Mouse (Mus musculus): ENCODE data around the gene Stk11. TPM values are rescaled to one million over a fixed set of nuclear protein-coding genes. Genes with fewer than 3 reads are reported as not detected.

Stk11 gene
- total and polyA plus RNA-seq, 2 experiments from 2014 or later = 14.8 to 77.8 TPM

- Histone ChIP-seq H3K4me1 (ENCODE audit: insufficient read depth) (peaks cover 26% of the 10 kb centered on the region), H3K9ac (peak overlapping the region; percentile 100), H3K9me3 (ENCODE audit: low read length) (no peaks in the 10 kb centered on the region), H3K4me3 (ENCODE audit: low read depth, low read length) (peak overlapping the region; percentile 99), H3K4me2 (ENCODE audit: low read depth) (peak overlapping the region; percentile 57), H3K36me3 (ENCODE audit: insufficient read depth) (peaks cover 27% of the 10 kb centered on the region), H3K27ac (ENCODE audit: low read depth, low read length) (peak overlapping the region; percentile 100), H3K27me3 (ENCODE audit: insufficient read depth, low read length) (no peaks in the 10 kb centered on the region)
- WGBS = under 1% methylated on average over 55 of the region's 55 CpGs
- peak; percentile 91 for ATAC-seq
- peak; percentile 100 for DNase-seq
- no peak for TF ChIP-seq CTCF (IDR thresholded peaks at IDR 0.05; ENCODE audit: low read depth)
Measured at GRCm38 (mm10) chr10:80167460-80168037, 51.9 kb downstream of the Stk11 start.

GRCm38 (mm10) chr10:80168038-80168661 is 52.5 kb downstream of the Stk11 start:
- H3K36me3 ChIP-seq (ENCODE audit: insufficient read depth) = peaks cover 27% of the 10 kb centered on the region
- H3K27me3 ChIP-seq (ENCODE audit: insufficient read depth, low read length) = no peaks in the 10 kb centered on the region
- H3K4me1 ChIP-seq (ENCODE audit: insufficient read depth) = peaks cover 26% of the 10 kb centered on the region
- H3K9me3 ChIP-seq (ENCODE audit: low read length) = no peaks in the 10 kb centered on the region
- DNase-seq (peak; percentile 94), ATAC-seq (peak; percentile 32)
- peak overlapping the region; percentile 99 for H3K4me3 ChIP-seq (ENCODE audit: low read depth, low read length)
- TF ChIP-seq CTCF (IDR thresholded peaks at IDR 0.05; ENCODE audit: low read depth) = no peak
- under 1% methylated on average over 48 of the region's 48 CpGs for WGBS
- peak overlapping the region; percentile 100 for H3K9ac ChIP-seq
- peak overlapping the region; percentile 57 for H3K4me2 ChIP-seq (ENCODE audit: low read depth)
- peak overlapping the region; percentile 100 for H3K27ac ChIP-seq (ENCODE audit: low read depth, low read length)

GRCm38 (mm10) chr10:80169070-80169469 is 53.5 kb downstream of the Stk11 start:
- Histone ChIP-seq H3K27ac (ENCODE audit: low read depth, low read length) (no peak overlapping the region), H3K4me1 (ENCODE audit: insufficient read depth) (peaks cover 26% of the 10 kb centered on the region), H3K9ac (peak overlapping the region; percentile 100; the same call in 1 of the 2 replicates), H3K9me3 (ENCODE audit: low read length) (no peaks in the 10 kb centered on the region), H3K4me3 (ENCODE audit: low read depth, low read length) (peak overlapping the region; percentile 99; the same call in 1 of the 2 replicates), H3K4me2 (ENCODE audit: low read depth) (peak overlapping the region; percentile 57), H3K36me3 (ENCODE audit: insufficient read depth) (peaks cover 27% of the 10 kb centered on the region), H3K27me3 (ENCODE audit: insufficient read depth, low read length) (no peaks in the 10 kb centered on the region)
- TF ChIP-seq CTCF (IDR thresholded peaks at IDR 0.05; ENCODE audit: low read depth) = no peak
- DNase-seq = no peak
- WGBS = 44% methylated on average over 1 of the region's 1 CpGs
- no peak for ATAC-seq

- peaks cover 23% of the 10 kb centered on the region for H3K4me1 ChIP-seq (ENCODE audit: insufficient read depth)
- no peak overlapping the region for H3K4me2 ChIP-seq (ENCODE audit: low read depth)
- no peak overlapping the region for H3K9ac ChIP-seq
- no peak overlapping the region for H3K4me3 ChIP-seq (ENCODE audit: low read depth, low read length)
- H3K9me3 ChIP-seq (ENCODE audit: low read length) = no peaks in the 10 kb centered on the region
- no peak for TF ChIP-seq CTCF (IDR thresholded peaks at IDR 0.05; ENCODE audit: low read depth)
- no peak for DNase-seq
- WGBS = 89% methylated on average over 7 of the region's 7 CpGs
- H3K27me3 ChIP-seq (ENCODE audit: insufficient read depth, low read length) = no peaks in the 10 kb centered on the region
- ATAC-seq = no peak
- peaks cover 27% of the 10 kb centered on the region for H3K36me3 ChIP-seq (ENCODE audit: insufficient read depth)
- no peak overlapping the region for H3K27ac ChIP-seq (ENCODE audit: low read depth, low read length)
Measured at GRCm38 (mm10) chr10:80169651-80170050, 54.0 kb downstream of the Stk11 start.

- DNase-seq (no peak), ATAC-seq (no peak)
- Histone ChIP-seq H3K27ac (ENCODE audit: low read depth, low read length) (no peak overlapping the region), H3K4me2 (ENCODE audit: low read depth) (no peak overlapping the region), H3K4me3 (ENCODE audit: low read depth, low read length) (no peak overlapping the region), H3K36me3 (ENCODE audit: insufficient read depth) (peaks cover 27% of the 10 kb centered on the region), H3K9me3 (ENCODE audit: low read length) (no peaks in the 10 kb centered on the region), H3K9ac (no peak overlapping the region), H3K4me1 (ENCODE audit: insufficient read depth) (peaks cover 23% of the 10 kb centered on the region), H3K27me3 (ENCODE audit: insufficient read depth, low read length) (no peaks in the 10 kb centered on the region)
- 94% methylated on average over 16 of the region's 16 CpGs for WGBS
- TF ChIP-seq CTCF (IDR thresholded peaks at IDR 0.05; ENCODE audit: low read depth) = no peak
Measured at GRCm38 (mm10) chr10:80170052-80170451, 54.4 kb downstream of the Stk11 start.

- no peak for DNase-seq
- H3K4me2 ChIP-seq (ENCODE audit: low read depth) = no peak overlapping the region
- H3K9ac ChIP-seq = no peak overlapping the region
- H3K27me3 ChIP-seq (ENCODE audit: insufficient read depth, low read length) = no peaks in the 10 kb centered on the region
- WGBS = 93% methylated on average over 19 of the region's 19 CpGs
- no peak overlapping the region for H3K4me3 ChIP-seq (ENCODE audit: low read depth, low read length)
- no peak for ATAC-seq
- H3K27ac ChIP-seq (ENCODE audit: low read depth, low read length) = no peak overlapping the region
- H3K4me1 ChIP-seq (ENCODE audit: insufficient read depth) = peaks cover 18% of the 10 kb centered on the region
- TF ChIP-seq CTCF (IDR thresholded peaks at IDR 0.05; ENCODE audit: low read depth) = no peak
- peaks cover 27% of the 10 kb centered on the region for H3K36me3 ChIP-seq (ENCODE audit: insufficient read depth)
- H3K9me3 ChIP-seq (ENCODE audit: low read length) = no peaks in the 10 kb centered on the region
Measured at GRCm38 (mm10) chr10:80170601-80171021, 55.0 kb downstream of the Stk11 start.

GRCm38 (mm10) chr10:80171252-80171651 is 55.6 kb downstream of the Stk11 start:
- 93% methylated on average over 15 of the region's 15 CpGs for WGBS
- H3K4me2 ChIP-seq (ENCODE audit: low read depth) = no peak overlapping the region
- DNase-seq (no peak), ATAC-seq (no peak)
- no peak overlapping the region for H3K9ac ChIP-seq
- H3K36me3 ChIP-seq (ENCODE audit: insufficient read depth) = peaks cover 27% of the 10 kb centered on the region
- no peak overlapping the region for H3K4me3 ChIP-seq (ENCODE audit: low read depth, low read length)
- no peak for TF ChIP-seq CTCF (IDR thresholded peaks at IDR 0.05; ENCODE audit: low read depth)
- no peaks in the 10 kb centered on the region for H3K27me3 ChIP-seq (ENCODE audit: insufficient read depth, low read length)
- no peaks in the 10 kb centered on the region for H3K9me3 ChIP-seq (ENCODE audit: low read length)
- H3K4me1 ChIP-seq (ENCODE audit: insufficient read depth) = peaks cover 13% of the 10 kb centered on the region
- H3K27ac ChIP-seq (ENCODE audit: low read depth, low read length) = no peak overlapping the region

All from forebrain, postnatal 0 days (tissue).